Mouse (Mus musculus): ENCODE measurements around the gene Col6a5.

Col6a5 gene

DNA sequence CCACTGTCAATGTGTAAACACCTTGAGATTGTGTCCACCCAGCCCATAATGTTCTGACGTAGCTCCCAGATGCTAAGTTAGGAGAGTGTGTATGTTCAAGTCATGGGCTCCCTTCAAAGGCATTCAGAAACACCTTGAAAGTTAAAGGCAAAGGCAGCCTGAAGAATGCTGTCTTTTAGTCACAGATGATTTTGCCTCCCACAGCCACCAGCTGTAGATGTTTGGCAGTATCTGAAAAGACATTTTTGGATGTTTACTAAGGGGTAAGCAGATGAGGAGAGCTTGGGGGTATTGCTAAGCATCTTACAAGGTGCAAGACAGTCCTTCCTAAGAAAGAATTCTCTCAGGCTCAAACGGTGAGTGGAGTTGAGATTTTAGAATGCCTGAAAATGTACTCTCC, 50.3 kb downstream of the Col6a5 start:
- 51% methylated on average over 2 of the region's 2 CpGs for WGBS

DNA sequence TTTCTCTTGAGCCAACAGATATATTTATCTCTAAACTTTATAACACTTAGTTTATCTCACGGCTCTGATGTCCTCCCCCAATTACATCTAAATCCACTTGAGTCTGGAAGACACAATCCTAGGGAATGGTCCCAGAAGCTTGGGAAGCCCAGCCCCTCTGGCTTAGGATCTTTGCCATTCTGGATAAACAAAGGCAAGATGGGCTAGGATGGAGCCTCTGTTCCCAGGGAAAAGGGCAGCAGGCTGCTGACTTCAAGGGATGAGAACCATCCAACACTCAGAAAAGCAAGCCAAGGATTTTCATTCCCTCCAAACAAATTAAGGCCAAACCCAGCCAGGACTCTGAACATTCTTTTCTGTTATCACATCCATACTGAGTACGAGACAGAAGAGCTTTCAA, 51.1 kb downstream of the Col6a5 start:
- 60% methylated on average over 2 of the region's 2 CpGs for WGBS

DNA sequence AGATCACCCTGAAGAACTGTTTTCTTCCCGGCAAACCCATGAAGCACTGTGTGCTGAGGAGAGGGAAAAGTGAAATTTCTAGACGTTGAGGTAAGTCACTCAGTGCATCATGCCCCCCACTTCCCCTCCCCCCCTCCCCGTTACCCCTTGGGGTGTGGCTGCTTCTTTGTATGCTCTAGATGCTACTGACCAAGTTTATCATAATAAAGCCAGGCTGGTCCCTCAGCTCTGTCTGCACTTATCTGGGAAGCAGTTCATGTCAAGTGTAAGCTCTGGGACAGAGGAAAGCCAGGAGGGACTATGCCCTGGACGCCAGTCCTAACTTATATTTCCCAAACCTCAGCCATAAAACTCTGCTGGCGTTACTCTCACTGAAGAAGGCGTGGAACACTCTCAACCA, 53.0 kb downstream of the Col6a5 start:
- WGBS, result 87% methylated on average over 6 of the region's 6 CpGs

DNA sequence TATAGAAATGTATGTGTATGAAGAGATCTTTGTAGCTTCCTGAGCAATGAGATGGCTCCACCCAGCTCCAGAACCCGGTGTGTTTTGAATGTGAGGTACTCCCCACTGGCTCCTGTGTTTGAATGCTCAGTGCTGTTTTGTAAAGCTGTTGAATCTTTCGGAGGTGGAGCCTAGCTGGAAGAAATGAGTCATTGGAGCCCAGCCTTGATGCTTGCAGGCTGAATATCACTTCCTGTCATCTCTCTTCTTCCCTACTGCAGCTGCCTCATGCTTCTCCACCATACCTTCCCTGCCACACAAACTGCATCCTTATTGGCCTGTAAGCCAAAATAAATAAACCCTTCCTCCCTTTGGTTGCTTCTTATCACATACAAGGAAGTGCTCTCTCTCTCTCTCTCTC, 72.9 kb downstream of the Col6a5 start:
- WGBS, result 13% methylated on average over 2 of the region's 2 CpGs

DNA sequence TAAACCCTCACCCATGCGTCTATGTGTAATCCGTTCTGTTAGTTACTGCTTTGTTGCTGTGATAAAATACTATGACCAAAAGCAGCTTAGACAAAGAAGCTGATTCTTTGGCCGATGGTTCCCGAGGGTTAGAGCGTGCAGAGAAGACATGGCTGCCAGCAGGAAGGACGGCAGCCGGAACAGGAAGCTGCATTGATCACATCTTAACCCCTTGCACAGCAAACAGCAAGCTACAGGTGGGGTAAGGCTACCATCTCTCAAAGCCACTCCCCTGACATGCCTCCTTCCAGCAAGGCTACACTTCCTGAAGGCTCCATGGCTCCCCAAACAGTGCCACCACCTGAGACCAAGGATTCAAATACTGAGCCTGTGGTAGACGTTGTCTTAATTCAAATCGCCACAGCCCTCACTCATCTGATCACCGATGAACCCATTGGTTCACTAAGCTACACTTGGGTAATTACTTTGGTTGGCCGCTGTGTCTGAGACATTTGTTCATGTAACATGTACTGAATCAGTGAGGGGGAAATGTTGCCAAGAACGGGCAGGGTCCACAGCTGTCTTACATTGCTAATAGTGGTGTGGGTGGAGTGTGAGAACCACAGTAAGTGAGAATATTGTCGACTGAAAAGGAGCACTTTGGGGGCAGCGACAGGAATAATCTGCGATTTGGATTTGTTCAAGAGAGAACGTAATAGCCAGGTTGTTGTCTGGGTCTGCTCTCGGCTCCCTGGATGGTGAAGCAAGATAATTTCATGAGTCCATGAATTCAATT, 75.6 kb downstream of the Col6a5 start:
- 61% methylated on average over 17 of the region's 17 CpGs for WGBS

DNA sequence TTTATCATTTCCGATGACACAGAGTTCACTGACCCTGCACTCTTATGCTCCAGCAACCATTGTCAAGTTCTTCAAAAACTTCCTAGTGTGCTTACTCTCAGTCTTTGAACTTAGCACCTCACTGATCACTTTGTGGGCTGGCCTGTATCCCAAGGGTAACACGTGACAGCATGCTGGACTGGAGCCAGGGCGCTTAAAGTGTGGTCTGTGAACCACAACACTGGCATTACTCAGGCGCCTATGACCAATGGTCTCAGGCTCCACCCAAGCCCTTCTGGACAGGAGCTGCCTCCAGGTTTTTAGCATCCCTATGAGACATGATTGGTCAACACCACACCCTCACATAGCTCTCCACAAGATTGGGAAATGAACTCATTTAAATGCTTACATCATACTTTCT, 79.7 kb downstream of the Col6a5 start:
- 72% methylated on average over 4 of the region's 4 CpGs for WGBS

DNA sequence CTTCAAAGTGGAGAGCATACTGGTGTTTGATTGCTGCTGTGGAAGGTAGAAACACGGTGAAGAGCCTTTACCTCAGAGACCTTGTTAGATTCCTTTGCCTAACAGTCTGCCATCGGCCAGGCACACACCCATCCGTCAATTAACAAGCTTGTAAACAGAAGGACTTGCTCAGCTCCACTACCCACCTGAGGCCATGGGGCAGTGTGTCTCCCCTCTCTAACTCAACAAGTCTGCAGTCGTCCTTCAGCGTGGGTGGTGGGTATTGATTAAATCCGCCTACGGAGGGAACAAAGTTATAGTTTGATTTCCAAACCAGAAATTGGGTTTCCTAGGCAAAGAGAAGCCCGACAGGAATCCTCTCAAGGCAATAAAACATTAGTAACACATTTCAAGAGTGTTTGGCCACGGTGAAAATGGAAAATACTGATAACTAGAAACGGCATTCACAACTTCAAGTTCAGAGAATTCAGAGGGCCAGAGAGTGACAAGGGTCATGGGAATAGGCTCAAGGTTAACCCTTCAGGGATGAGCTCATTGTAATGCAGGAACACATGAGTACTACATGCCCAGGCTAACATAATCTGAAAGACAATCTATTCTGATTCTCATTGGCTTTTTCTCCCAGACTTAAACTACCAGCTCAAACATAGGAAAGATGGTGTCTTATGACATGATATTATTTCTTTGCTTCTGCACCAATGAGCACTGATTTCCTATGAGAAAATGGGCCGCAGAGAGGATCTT, 81.9 kb downstream of the Col6a5 start:
- WGBS, result 81% methylated on average over 11 of the region's 11 CpGs

DNA sequence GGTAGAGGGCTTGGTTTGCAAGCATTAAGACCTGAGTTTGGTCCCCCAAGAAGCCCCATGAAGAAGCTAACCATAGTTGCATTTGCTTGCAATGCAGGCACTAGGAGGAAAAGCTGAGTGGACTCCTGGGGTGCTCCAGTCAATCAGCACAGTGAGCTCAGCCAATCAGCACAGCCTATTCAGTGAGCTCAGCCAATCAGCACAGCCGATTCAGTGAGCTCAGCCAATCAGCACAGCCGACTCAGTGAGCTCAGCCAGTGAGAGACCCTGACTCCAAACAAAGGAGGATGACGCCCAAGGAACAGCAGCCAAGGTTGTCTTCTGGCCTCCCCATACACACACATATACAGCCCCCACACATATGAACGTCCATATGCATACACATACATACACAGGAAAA, 84.3 kb downstream of the Col6a5 start:
- WGBS, result 88% methylated on average over 4 of the region's 4 CpGs

DNA sequence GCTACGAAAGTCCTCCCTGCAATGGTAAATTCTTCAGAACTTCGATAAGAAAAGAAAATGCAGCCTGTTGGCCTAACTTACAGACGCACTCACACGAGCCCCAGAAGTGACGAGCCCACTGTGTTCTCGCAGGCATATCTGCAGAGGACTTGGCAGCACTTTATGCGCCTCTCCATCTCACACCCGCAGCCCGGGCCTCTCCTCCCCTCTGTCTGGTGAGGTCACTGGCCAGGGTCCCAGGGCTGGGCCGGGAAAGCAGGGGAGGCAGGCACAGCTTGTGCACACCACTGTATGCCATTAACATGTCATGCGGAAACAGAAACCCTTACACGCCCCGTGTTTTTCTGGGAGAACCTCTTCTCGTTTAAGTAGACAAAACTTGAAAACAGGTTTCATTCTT, 88.8 kb downstream of the Col6a5 start:
- 68% methylated on average over 14 of the region's 14 CpGs for WGBS

DNA sequence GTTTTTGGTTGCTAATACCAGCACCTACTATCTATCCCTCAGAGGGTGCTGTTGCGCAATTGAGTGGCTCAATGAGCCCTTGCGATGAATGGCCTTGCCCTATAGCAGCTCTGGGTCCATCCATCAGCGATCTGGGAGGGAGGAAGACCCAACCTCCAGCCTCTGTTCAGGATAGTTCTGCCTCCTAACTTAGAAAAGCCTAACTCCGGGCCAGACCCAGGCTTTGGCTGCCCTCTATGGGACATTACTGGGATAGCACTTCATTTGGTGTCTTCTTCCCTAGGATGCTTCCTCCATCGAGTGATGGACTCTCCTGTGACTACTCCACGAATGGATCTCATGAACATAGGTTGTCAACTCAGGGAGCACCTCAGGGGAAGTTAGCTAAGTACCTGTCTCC, 102.7 kb downstream of the Col6a5 start:
- WGBS, result 10% methylated on average over 6 of the region's 6 CpGs

DNA sequence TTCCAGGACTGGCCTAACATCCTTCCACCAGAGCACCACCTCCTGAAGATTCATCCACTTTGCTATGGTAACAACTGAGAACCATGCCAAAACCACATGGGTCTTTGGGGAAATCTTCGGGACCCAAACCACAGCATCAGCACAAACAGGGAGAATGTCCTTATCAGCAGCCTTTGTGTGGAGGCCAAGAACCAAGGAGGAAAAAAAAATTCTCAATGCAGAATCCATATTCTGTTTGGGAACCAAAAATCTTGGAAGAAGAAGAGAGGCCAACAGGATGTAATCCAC, 107.7 kb downstream of the Col6a5 start:
- 73% methylated on average over 1 of the region's 1 CpGs for WGBS

DNA sequence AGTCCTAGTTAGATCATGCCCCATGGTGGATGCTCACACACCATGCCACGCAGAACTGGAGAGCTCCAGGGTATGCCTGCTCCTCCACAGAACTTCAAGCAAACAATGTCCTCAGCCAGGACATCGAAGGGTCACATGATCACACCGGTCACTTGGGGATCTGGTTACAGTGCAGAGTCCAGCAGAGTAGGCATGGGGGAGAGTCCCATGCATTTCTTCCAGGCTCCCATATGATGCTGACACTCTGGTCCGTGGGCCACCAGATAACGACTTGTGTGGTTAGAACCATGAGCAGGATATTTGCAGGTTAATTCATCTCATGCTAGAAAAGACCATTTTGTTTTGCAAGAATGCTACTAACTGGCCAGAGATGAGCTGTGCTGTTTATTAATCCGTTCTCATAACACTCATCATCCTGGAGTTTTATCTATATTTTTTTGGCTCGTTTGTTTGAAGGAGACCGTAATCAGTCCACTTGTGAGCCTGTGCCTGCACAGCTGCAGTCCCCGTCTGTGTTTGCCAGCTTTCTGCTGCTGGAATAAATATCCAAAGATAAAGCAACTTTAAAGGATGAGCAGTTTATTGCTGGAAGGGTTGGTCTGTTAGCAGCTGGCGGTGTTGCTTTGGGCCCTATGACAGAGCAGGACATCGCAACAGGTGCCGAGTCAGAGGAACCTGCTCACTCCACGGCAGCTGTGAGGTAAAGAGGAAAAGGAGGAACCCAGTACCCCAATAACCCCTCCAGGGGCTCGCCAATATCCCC, 108.2 kb downstream of the Col6a5 start:
- 84% methylated on average over 14 of the region's 14 CpGs for WGBS

DNA sequence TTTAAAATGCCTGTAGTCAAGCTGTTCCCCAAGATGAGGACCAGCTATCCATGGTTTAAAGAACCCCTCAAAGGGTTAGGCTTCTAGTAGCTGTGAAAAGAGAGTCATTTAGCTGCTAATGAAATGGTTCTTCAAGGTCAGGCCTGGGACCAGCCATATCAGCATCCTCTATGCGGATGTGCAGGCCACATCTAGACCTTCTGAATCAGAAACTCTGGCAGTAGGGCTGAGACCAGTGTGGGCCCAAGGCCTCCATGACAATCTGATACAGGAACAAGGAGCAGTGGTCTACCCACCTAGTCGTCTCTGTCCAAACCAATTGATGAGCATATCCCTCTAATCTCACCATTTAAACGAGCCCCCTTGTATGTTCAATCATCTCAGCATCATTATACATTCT, 109.4 kb downstream of the Col6a5 start:
- 82% methylated on average over 3 of the region's 3 CpGs for WGBS

DNA sequence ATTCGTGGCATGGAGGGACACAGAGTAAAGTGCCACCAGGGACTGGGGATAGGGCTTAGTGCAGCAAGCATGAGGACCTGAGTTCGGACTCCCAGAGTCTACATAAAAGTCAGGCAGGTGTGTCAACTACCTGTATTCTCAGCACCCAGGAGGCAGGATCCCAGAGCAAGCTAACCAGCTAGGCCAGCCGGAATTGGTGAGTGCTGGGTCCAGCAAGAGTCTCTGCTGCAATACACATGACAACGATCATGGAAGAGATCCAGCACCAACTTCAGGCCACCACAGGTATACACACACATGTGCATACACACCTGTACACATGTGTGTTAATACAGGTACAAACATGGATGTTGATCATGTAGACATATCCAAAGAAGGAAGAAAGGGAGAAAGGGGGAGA, 112.0 kb downstream of the Col6a5 start:
- 88% methylated on average over 4 of the region's 4 CpGs for WGBS

DNA sequence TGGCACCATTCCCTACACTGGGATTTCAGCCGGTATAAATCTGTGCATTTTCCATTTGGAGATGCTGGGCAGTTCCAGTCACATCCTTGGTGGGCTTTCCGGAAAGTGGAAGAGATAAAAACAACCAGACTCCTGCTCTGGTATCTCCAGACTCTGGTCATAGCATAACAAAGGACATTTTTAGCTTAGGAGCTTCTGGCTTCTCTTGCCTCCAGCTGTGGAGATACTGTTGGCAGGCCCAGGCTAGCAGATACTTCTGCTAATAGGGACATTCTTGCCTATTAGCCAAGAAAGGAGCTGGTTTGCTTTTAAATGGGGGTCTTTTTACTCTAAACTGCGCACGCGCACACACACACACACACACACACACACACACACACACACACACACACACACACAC, 113.2 kb downstream of the Col6a5 start:
- 94% methylated on average over 5 of the region's 5 CpGs for WGBS

DNA sequence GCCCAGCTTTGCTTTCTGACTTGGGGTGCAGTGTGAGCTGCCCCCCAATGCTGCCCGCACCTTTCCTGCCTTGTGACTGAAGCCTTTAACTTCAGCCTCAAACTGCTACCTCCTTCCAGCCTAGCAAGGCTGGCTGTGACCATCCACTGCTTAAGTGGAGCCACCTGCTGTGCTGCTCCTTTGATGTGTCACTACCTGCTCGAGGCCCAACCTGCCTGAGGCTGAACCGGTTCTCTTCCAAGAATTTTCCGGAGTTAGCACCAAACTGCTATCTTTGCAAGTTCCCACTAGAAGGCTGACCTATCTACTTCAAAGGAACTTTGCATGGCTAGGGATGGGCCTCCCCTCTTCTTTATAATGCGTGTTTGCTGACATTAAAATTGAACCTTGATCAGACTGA, 119.1 kb downstream of the Col6a5 start:
- WGBS, result 76% methylated on average over 5 of the region's 5 CpGs

DNA sequence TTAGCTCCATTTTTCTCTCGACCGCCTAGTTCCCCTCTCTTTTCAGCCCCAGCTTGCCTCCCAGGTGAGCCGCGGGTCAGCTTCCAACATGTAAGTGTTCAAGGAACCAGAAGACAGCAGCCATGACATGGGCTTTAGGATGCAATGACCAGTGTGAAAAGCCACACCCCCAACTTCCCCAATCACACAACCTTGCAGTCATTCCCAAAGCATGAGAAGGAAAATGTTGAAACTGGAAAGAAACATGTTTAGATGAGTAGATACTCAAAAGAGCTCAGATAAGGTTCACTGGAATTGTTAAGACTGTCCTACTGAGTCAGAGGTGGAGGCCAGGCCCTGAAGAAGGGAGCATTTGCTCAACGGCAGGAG, 121.3 kb downstream of the Col6a5 start:
- WGBS, result 84% methylated on average over 5 of the region's 5 CpGs

DNA sequence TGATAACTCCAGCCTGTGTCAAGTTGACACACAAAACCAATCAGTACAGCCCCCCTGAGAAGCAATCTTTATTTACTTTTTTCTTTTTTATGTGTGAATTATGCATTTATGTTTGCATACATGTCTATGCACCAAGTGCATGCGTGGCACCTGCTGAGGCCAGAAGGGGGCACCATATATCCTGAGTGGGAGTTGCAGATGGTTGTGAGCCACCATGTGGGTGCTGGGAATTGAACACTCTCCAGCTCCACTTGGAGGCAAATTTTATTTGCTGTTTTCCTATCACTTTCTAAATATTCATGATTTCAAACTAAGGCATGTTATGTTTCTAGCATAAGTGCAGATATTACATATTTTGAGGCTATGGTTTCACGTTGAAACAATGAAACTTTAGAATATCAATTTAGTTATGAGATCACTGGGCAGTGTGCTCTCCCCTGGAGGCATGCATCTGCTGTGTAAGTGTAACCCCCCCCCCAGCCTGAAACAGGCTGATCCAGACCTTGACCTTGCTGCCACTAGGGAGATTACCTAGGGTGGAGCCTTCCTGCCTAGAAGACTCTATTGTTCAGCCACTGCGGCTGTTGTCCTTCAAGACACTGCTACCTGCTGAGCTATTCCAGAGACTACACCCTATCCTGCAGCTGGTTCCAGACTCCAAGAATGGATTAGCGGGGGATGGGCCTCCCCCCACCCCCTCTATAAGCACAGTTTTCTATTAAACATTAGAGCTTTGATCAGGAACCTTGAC, 121.9 kb downstream of the Col6a5 start:
- 72% methylated on average over 4 of the region's 4 CpGs for WGBS

DNA sequence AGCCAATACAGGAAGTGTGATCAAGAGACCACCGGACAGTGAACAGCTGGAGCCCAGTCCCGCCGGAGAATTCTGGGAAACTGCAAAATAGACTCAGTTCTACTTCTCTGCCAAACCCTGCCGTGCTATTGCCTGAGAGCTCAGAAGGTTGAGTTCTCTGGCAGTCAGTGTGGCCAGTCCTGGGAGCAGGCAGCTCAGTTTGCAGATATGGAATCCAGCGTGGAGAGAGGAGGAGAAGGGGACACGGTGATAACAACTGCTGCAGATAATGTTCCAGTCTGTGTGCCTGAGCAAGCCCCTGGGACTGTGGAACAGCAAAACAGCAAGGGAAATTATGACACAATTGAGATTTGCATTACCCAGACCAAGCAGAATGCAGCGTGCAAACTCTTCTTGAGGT, 124.9 kb downstream of the Col6a5 start:
- WGBS, result 70% methylated on average over 7 of the region's 7 CpGs

DNA sequence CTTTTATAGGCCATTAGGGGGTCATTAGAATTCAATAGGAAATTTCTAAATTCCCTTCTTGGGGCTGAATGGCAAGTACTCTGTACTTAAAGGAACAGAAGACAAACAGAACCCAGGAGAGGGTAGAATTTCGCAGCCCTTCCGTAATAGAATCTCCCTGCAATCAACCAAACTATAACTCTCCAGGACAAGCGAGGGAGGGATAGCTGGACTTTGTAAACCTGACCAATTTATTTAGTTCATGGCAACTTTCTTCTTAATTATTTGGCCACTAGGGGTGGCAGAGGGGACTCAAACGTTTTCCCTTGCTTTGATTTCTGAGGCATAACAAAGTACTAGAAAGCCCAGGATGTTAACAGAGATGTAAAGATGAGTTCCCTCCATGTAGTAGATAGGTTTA, 125.6 kb downstream of the Col6a5 start:
- WGBS, result 62% methylated on average over 4 of the region's 4 CpGs

DNA sequence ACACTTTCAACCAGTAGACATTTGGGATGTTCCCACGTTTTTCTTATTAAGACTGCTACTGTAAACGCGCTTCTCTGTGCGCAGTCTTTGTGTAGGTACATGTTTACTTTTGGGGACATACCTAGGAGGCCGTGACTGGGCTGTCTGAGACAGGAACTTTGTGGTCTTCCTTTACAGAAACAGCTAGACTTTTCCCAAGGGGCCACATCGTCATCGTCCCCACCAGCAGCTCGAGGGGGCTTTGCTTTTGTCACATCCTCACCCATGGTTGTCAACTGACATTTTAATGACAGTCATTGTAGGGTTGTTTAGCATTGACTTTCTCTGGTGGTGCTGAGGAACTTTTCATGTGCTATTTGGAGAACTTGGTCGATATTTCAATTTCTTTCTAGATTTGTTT, 129.2 kb downstream of the Col6a5 start:
- 87% methylated on average over 9 of the region's 9 CpGs for WGBS

DNA sequence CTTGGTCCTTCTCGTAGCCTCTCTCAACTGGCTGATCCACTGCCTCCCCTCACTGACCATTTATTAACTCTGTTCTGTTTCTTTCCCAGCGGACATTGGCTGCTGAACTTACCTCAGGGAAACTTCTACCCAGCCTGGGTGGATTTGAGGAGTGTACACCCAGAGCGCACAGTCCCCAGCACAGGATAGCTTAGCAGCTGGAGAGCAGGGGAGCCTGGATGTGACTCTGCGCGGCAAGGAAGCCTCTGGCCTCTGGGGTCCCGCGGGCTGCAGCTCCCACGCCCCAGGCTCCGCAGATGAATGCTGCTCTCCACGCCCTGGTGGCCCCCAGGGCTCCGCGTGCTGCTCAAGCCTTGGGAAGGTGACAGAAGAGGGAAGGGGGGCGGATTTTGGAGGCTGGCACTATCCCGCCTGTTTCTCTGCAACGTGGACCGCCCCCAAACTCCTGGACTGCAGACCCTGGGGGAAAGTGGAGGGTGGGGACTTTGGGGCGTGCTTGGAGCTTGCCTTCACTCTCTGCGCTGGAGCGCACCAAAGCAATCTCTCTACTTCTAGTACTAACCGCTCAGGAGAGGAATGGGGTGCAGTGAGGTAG, 132.6 kb downstream of the Col6a5 start, which contains the start of gene Col6a6:
Gene Col6a6 (minus strand): TSS at position 370 of the 595 bp plus-strand sequence.
- WGBS, result 30% methylated on average over 20 of the region's 20 CpGs
